Mouse (Mus musculus) thymus, adult 2 months (tissue): ENCODE results near the gene Myh11.

Experiments
- CTCF ChIP-seq: fragments of 200-500 bp; IDR thresholded peaks from 2 replicates; pipeline ENCODE4 v1.5.1; 2012; ENCODE audit warnings: mild to moderate bottlenecking, control low read depth, low read length, moderate library complexity, borderline replicate concordance; ENCODE audit not compliant: control insufficient read depth, poor library complexity, insufficient read depth; ENCODE audit errors: extremely low read depth
- POLR2A ChIP-seq: fragments of 200-500 bp; IDR thresholded peaks from 2 replicates; pipeline ENCODE4 v1.6.1; 2012; ENCODE audit warnings: mild to moderate bottlenecking, low read length, control low read depth, moderate library complexity; ENCODE audit not compliant: control insufficient read depth, poor library complexity, insufficient read depth; ENCODE audit errors: extremely low read depth

DNA sequence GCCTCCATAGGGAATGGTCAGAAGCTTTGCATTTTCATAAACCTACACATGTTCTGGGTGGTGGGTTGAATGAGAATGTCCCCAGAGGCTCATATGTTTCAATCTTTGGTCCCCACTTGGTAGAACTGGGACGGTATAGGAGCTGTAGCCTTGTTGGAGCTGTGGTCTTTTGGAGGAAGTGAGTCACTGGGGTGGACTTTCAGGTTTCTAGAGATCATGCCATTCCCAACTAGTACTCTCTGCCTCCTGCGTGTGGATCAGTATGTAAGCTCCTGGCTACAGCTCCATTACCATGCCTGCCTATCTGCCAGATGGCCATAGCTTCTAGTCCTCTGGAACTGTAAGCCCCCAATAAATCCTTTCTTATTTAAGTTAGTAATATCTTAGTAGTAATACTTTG, 4.1 kb upstream of the Myh11 start:
- TF ChIP-seq CTCF (no peak), POLR2A (no peak)
